Mouse (Mus musculus): ENCODE measurements around the gene Pde4d.

DNA sequence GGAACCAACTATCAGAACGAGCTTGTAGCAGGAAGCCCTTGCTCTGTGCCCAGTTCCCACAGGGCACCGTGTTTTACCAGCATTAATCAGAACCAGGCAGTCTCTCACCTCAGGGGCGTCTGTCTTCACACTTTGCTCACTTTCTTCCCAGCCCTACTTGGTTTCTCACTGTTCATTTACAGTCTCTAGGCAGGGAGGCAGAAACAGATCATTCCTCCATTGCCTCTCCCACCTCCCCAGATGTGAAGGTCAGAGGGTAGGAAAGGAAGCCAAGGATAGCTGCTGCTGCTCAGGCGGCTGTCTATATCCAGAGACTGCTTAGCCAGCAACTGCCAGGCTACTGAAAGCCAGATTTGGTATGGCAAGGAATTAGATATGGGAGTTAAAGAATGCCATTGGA, 1508.2 kb downstream of the Pde4d start:
- no peak for TF ChIP-seq EP300 (optimal IDR thresholded peaks at IDR 0.05)
- no peak for TF ChIP-seq CTCF (IDR thresholded peaks at IDR 0.05; ENCODE audit: low read depth)

All from stomach, postnatal 0 days (tissue).